ENCODE assay signal across 17 mouse cellular contexts in genomic region chr10:41536714-41537113, GRCm38 (mm10). TPM values are rescaled to one million over a fixed set of nuclear protein-coding genes. Genes with fewer than 3 reads are reported as not detected.
"Had no signal": no experiment of that assay in that cellular context is flagged by ENCODE, and none has a peak within 500 bp of the region (broad histone marks: within the 10 kb centered on the region; RNA-seq: fewer than 3 reads in every experiment).

No protein-coding gene starts in this region.

- H3K4me1 ChIP-seq: neural tube, embryonic 12.5 days; stomach, embryonic 15.5 days had no signal

- DNase-seq: lung, adult 18-20 months; lung, embryonic 14.5 days; lung, postnatal 10 days; lung, postnatal 4 days; right cerebral cortex, postnatal 14 days; thymus, postnatal 14 days; thymus, postnatal 36 days had no signal

- H3K9me3 ChIP-seq: midbrain, embryonic 10.5 days; neural tube, embryonic 12.5 days; stomach, embryonic 15.5 days had no signal

- H3K9ac ChIP-seq: lung, embryonic 14.5 days; neural tube, embryonic 12.5 days; stomach, embryonic 15.5 days had no signal

- H3K27ac ChIP-seq: midbrain, embryonic 10.5 days; neural tube, embryonic 12.5 days; stomach, embryonic 15.5 days; stomach, postnatal 0 days had no signal

- H3K27me3 ChIP-seq: neural tube, embryonic 12.5 days; stomach, embryonic 15.5 days had no signal

- H3K4me3 ChIP-seq: midbrain, embryonic 10.5 days; myocyte; neural tube, embryonic 12.5 days; stomach, embryonic 15.5 days had no signal

- ATAC-seq: midbrain, embryonic 16.5 days had no signal

- H3K4me2 ChIP-seq: lung, embryonic 14.5 days; neural tube, embryonic 12.5 days; stomach, embryonic 15.5 days had no signal

RNA-seq across cellular contexts. Expression of gene Ppil6, which starts 46.5 kb away (rescaled TPM):
- total RNA-seq: megakaryocyte-erythroid progenitor cell, adult 5-6 weeks; neutrophil, adult 5-6 weeks had no signal
- polyA plus RNA-seq: liver, embryonic 16.5 days; spleen, adult 2 months had no signal
